Comparison of ENCODE assay signal across 26 mouse cellular contexts in the genomic region with DNA sequence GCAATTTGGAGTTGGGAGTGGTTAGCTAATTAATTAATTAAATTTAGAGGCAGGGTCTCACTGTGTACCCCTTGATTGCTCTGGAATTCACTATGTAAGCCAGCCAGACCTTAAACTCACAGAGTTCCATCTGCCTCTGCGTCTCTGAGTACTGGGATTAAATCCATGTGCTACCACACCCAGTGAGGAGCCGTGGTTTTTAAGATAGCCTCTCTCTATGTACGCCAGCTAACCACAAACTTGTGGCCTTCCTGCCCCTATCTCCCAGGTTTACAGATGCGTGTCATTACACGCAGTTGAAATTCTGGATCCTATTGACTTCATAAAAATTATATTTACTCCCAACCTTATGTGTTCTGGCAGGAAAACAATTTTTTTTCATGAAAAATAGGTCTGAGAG. TPM values are rescaled to one million over a fixed set of nuclear protein-coding genes. Genes with fewer than 3 reads are reported as not detected.
DNase-seq lines count a peak whose midpoint lies in the region; ATAC-seq and TF ChIP-seq lines count a peak whose summit lies in the region.
"Had no signal": no experiment of that assay in that cellular context is flagged by ENCODE, and none has a peak within 500 bp of the region (broad histone marks: within the 10 kb centered on the region; RNA-seq: fewer than 3 reads in every experiment).

No protein-coding gene starts in this region.

- H3K27ac ChIP-seq in MEL (ENCODE audit: control insufficient read depth, low read depth, low read length), result no peak overlapping the region
- H3K27ac ChIP-seq in kidney, embryonic 16.5 days (ENCODE audit: low read length), result no peak overlapping the region
- H3K27ac ChIP-seq: embryonic facial prominence, embryonic 15.5 days; gastrocnemius, adult 2 months; heart, embryonic 15.5 days; hindbrain, embryonic 14.5 days; hindbrain, postnatal 0 days had no signal

- no peaks in the 10 kb centered on the region for H3K9me3 ChIP-seq in MEL (replicated peaks; ENCODE audit: insufficient read depth, low read length)
- no peaks in the 10 kb centered on the region for H3K9me3 ChIP-seq in kidney, embryonic 16.5 days (ENCODE audit: low read length)
- H3K9me3 ChIP-seq: embryonic facial prominence, embryonic 15.5 days; heart, embryonic 12.5 days; heart, embryonic 15.5 days had no signal

- no peaks in the 10 kb centered on the region for H3K79me2 ChIP-seq in MEL (ENCODE audit: control insufficient read depth, insufficient read depth, low read length, poor library complexity)

- H3K4me1 ChIP-seq in MEL (ENCODE audit: control insufficient read depth in 1 of 2, insufficient read depth in 2 of 2, low read length in 2 of 2), result peaks cover under 1 to 2% of the 10 kb centered on the region in 2 experiments; a peak in 2 of 4 replicates
- peaks cover 15% of the 10 kb centered on the region for H3K4me1 ChIP-seq in kidney, embryonic 16.5 days (ENCODE audit: insufficient read depth, low read length)
- H3K4me1 ChIP-seq: heart, embryonic 12.5 days; heart, embryonic 15.5 days had no signal

- DNase-seq in heart, adult 11 months, result peak; percentile 35
- DNase-seq in heart, postnatal 4 days, result no peak
- DNase-seq in MEL (ENCODE audit: low read depth, low spot score), result peak; percentile 32
- DNase-seq: adrenal gland, postnatal 10 days; adrenal gland, postnatal 36 days; cerebellum, adult 18-20 months; cerebellum, adult 9-10 months; forebrain, postnatal 0 days; gastrocnemius, adult 2 months; gastrocnemius, postnatal 14 days; heart, adult 18-20 months; heart, postnatal 10 days; heart, postnatal 36 days had no signal

- no peak for TF ChIP-seq EP300 in MEL (IDR thresholded peaks at IDR 0.05; ENCODE audit: low read depth in 1 of 2, low read length in 2 of 2)

- H3K36me3 ChIP-seq in MEL (ENCODE audit: control insufficient read depth in 1 of 2, insufficient read depth in 2 of 2, low read length in 2 of 2), result no peaks in the 10 kb centered on the region
- H3K36me3 ChIP-seq in kidney, embryonic 16.5 days (ENCODE audit: insufficient read depth, low read length), result no peaks in the 10 kb centered on the region
- H3K36me3 ChIP-seq: embryonic facial prominence, embryonic 15.5 days; heart, embryonic 12.5 days; heart, embryonic 15.5 days had no signal

- no peak for TF ChIP-seq POLR2A in MEL (IDR thresholded peaks at IDR 0.05; ENCODE audit: control insufficient read depth in 1 of 2, insufficient read depth in 1 of 2, low read depth in 1 of 2, low read length in 2 of 2, poor library complexity in 1 of 2)

- WGBS in kidney, embryonic 16.5 days, result 68% methylated on average over 5 of the region's 5 CpGs

- no peaks in the 10 kb centered on the region for H3K27me3 ChIP-seq in MEL (ENCODE audit: control insufficient read depth in 1 of 2, insufficient read depth in 2 of 2, low read length in 2 of 2)
- H3K27me3 ChIP-seq in kidney, embryonic 16.5 days (ENCODE audit: insufficient read depth, low read length), result no peaks in the 10 kb centered on the region
- H3K27me3 ChIP-seq: embryonic facial prominence, embryonic 15.5 days; heart, embryonic 12.5 days; heart, embryonic 15.5 days had no signal

- no peak overlapping the region for H3K4me2 ChIP-seq in kidney, embryonic 16.5 days (replicated peaks; ENCODE audit: low read depth, low read length)
- H3K4me2 ChIP-seq: embryonic facial prominence, embryonic 15.5 days; heart, embryonic 12.5 days; heart, embryonic 15.5 days; hindbrain, embryonic 14.5 days had no signal

- H3K4me3 ChIP-seq in MEL (ENCODE audit: control insufficient read depth in 1 of 2, insufficient read depth in 1 of 2, low read depth in 2 of 2, low read length in 2 of 2), result no peak overlapping the region
- H3K4me3 ChIP-seq in kidney, embryonic 16.5 days (ENCODE audit: low read length), result no peak overlapping the region
- H3K4me3 ChIP-seq: embryonic facial prominence, embryonic 15.5 days; gastrocnemius, adult 2 months; heart, embryonic 12.5 days; heart, embryonic 15.5 days had no signal

- no peak for TF ChIP-seq RAD21 in MEL (IDR thresholded peaks at IDR 0.05; ENCODE audit: low read depth, low read length)

- TF ChIP-seq CTCF in MEL (IDR thresholded peaks at IDR 0.05 in 2 of 3, conservative IDR thresholded peaks at IDR 0.05 in 1 of 3; ENCODE audit: control insufficient read depth in 1 of 3, insufficient read depth in 1 of 3, low read depth in 2 of 3, low read length in 3 of 3, poor library complexity in 1 of 3, severe bottlenecking in 1 of 3), result no peak

- peak; percentile 53; the same call in 1 of the 2 replicates for ATAC-seq in megakaryocyte progenitor cell, adult 5-6 weeks (replicated peaks; ENCODE audit: poor library complexity)
- no peak for ATAC-seq in monocyte, adult 5-6 weeks (replicated peaks; ENCODE audit: insufficient number of reproducible peaks, low FRiP score, low TSS enrichment, poor library complexity, severe bottlenecking)
- ATAC-seq in kidney, embryonic 16.5 days (ENCODE audit: low FRiP score, low TSS enrichment), result no peak
- ATAC-seq: activated CD4-positive, CD25-positive, alpha-beta regulatory T cell, adult 4 months; CD4-positive, CD25-positive, alpha-beta regulatory T cell, adult 4 months; forebrain, embryonic 14.5 days; forebrain, postnatal 0 days; hindbrain, postnatal 0 days; inflammation-experienced regulatory T-cells, adult 6 months; intestine, embryonic 16.5 days had no signal

- H3K9ac ChIP-seq in MEL (ENCODE audit: control insufficient read depth, low read depth, low read length, poor library complexity, severe bottlenecking), result no peak overlapping the region
- H3K9ac ChIP-seq in kidney, embryonic 16.5 days (replicated peaks; ENCODE audit: low read length), result no peak overlapping the region
- H3K9ac ChIP-seq: embryonic facial prominence, embryonic 15.5 days; forebrain, postnatal 0 days; heart, embryonic 12.5 days; heart, embryonic 15.5 days; hindbrain, embryonic 14.5 days had no signal

TF ChIP-seq in MEL, 35 proteins besides CTCF, POLR2A, EP300 and RAD21:
- TF ChIP-seq ZMIZ1 (IDR thresholded peaks at IDR 0.05; ENCODE audit: low read depth, low read length) (no peak), RCOR1 (IDR thresholded peaks at IDR 0.05; ENCODE audit: low read depth, low read length) (peak; percentile 66)

RNA-seq across cellular contexts. Expression of a gene that starts 43.5 kb away (rescaled TPM):
- 100 to 1,000 TPM; 169 to 174 TPM for total RNA-seq in heart, postnatal 4 days (2021)
- 2.3 TPM in 2 replicates for total RNA-seq in MEL (2012; rRNA removed)
- 1 to 10 TPM in 1 of 2 experiments, not detected in 1; 1.9 TPM for polyA plus RNA-seq in MEL (2012; ENCODE audit: insufficient read depth in 1 of 2, insufficient read length in 2 of 2, low read depth in 1 of 2, low replicate concordance in 2 of 2, missing spikeins in 1 of 2)
- total RNA-seq in megakaryocyte progenitor cell, adult 5-6 weeks (2015), result 17.8 and 22.1 TPM in 2 replicates
- total RNA-seq in megakaryocyte progenitor cell, adult 5-6 weeks (2017), result 19.2 and 21.1 TPM in 2 replicates
- total RNA-seq in monocyte, adult 5-6 weeks (2017), result 41.4 to 79.7 TPM (median 51.4 TPM) in 3 replicates
- 5.7 and 7.8 TPM in 2 replicates for polyA plus RNA-seq in kidney, embryonic 16.5 days (2015; fragmentation: Nextera tagmentation; extraction: Ambion mirVana)
